Comparison of ENCODE assay signal across 21 mouse cellular contexts in genomic region chr4:89621260-89621659, GRCm38 (mm10). TPM values are rescaled to one million over a fixed set of nuclear protein-coding genes. Genes with fewer than 3 reads are reported as not detected.
DNase-seq lines count a peak whose midpoint lies in the region; ATAC-seq and TF ChIP-seq lines count a peak whose summit lies in the region.
"Had no signal": no experiment of that assay in that cellular context is flagged by ENCODE, and none has a peak within 500 bp of the region (broad histone marks: within the 10 kb centered on the region; RNA-seq: fewer than 3 reads in every experiment).

No protein-coding gene starts in this region.

- H3K4me1 ChIP-seq in forebrain, embryonic 16.5 days (replicated peaks; ENCODE audit: control insufficient read depth, insufficient read depth, low read length) = no peaks in the 10 kb centered on the region
- no peaks in the 10 kb centered on the region for H3K4me1 ChIP-seq in forebrain, embryonic 11.5 days (replicated peaks; ENCODE audit: control insufficient read depth, insufficient read depth, low read length)
- H3K4me1 ChIP-seq in midbrain, embryonic 13.5 days (replicated peaks) = no peaks in the 10 kb centered on the region; the same call in 1 of the 2 replicates
- H3K4me1 ChIP-seq in midbrain, embryonic 15.5 days = no peaks in the 10 kb centered on the region
- H3K4me1 ChIP-seq: embryonic facial prominence, embryonic 10.5 days; hindbrain, embryonic 10.5 days had no signal

- no peak for TF ChIP-seq POLR2A in brain, embryonic 14.5 days (IDR thresholded peaks at IDR 0.05; ENCODE audit: borderline replicate concordance, extremely low read depth, insufficient read depth, insufficient read length, poor library complexity, severe bottlenecking)

- no peaks in the 10 kb centered on the region for H3K9me3 ChIP-seq in forebrain, embryonic 16.5 days (ENCODE audit: control insufficient read depth, low read length)
- no peaks in the 10 kb centered on the region for H3K9me3 ChIP-seq in forebrain, embryonic 11.5 days (ENCODE audit: control insufficient read depth, low read length)
- no peaks in the 10 kb centered on the region for H3K9me3 ChIP-seq in midbrain, embryonic 13.5 days
- no peaks in the 10 kb centered on the region for H3K9me3 ChIP-seq in midbrain, embryonic 15.5 days
- H3K9me3 ChIP-seq: embryonic facial prominence, embryonic 10.5 days; hindbrain, embryonic 10.5 days had no signal

- H3K9ac ChIP-seq in forebrain, embryonic 16.5 days (replicated peaks; ENCODE audit: low read depth, low read length) = no peak overlapping the region
- H3K9ac ChIP-seq in forebrain, embryonic 11.5 days (ENCODE audit: low read length) = no peak overlapping the region
- H3K9ac ChIP-seq in midbrain, embryonic 13.5 days (replicated peaks) = no peak overlapping the region
- H3K9ac ChIP-seq in midbrain, embryonic 15.5 days = no peak overlapping the region
- H3K9ac ChIP-seq: hindbrain, embryonic 14.5 days had no signal

- 39% methylated on average over 7 of the region's 7 CpGs for WGBS in forebrain, embryonic 16.5 days
- WGBS in forebrain, embryonic 11.5 days = 55% methylated on average over 7 of the region's 7 CpGs
- 42% methylated on average over 7 of the region's 7 CpGs for WGBS in midbrain, embryonic 13.5 days
- WGBS in midbrain, embryonic 15.5 days = 40% methylated on average over 7 of the region's 7 CpGs

- 0 out of 2 replicates have a peak, but pooled peaks have one; percentile 54 for ATAC-seq in forebrain, embryonic 16.5 days
- ATAC-seq in forebrain, embryonic 11.5 days (replicated peaks; ENCODE audit: low FRiP score) = no peak
- no peak for ATAC-seq in midbrain, embryonic 13.5 days
- ATAC-seq in midbrain, embryonic 15.5 days (replicated peaks) = no peak
- ATAC-seq: activated CD4-positive, CD25-positive, alpha-beta regulatory T cell, adult 4 months; intestine, embryonic 16.5 days; Patski had no signal

- no peak overlapping the region for H3K4me3 ChIP-seq in forebrain, embryonic 16.5 days (replicated peaks; ENCODE audit: low read length)
- no peak overlapping the region for H3K4me3 ChIP-seq in forebrain, embryonic 11.5 days (ENCODE audit: low read depth, low read length)
- H3K4me3 ChIP-seq in midbrain, embryonic 13.5 days (replicated peaks) = no peak overlapping the region
- no peak overlapping the region for H3K4me3 ChIP-seq in midbrain, embryonic 15.5 days
- H3K4me3 ChIP-seq: embryonic facial prominence, embryonic 10.5 days; hindbrain, embryonic 10.5 days had no signal

- H3K4me2 ChIP-seq in forebrain, embryonic 16.5 days (ENCODE audit: low read length) = no peak overlapping the region
- no peak overlapping the region for H3K4me2 ChIP-seq in forebrain, embryonic 11.5 days (ENCODE audit: low read depth, low read length, severe bottlenecking)
- H3K4me2 ChIP-seq in midbrain, embryonic 13.5 days (replicated peaks) = no peak overlapping the region
- H3K4me2 ChIP-seq in midbrain, embryonic 15.5 days = no peak overlapping the region
- H3K4me2 ChIP-seq: hindbrain, embryonic 14.5 days had no signal

- H3K27me3 ChIP-seq in forebrain, embryonic 16.5 days (replicated peaks; ENCODE audit: control insufficient read depth, insufficient read depth, low read length) = no peaks in the 10 kb centered on the region
- no peaks in the 10 kb centered on the region for H3K27me3 ChIP-seq in forebrain, embryonic 11.5 days (ENCODE audit: control insufficient read depth, insufficient read depth, low read length)
- H3K27me3 ChIP-seq in midbrain, embryonic 13.5 days = no peaks in the 10 kb centered on the region
- H3K27me3 ChIP-seq in midbrain, embryonic 15.5 days (replicated peaks) = no peaks in the 10 kb centered on the region
- H3K27me3 ChIP-seq: CH12.LX, Patski had no signal

- H3K27ac ChIP-seq in forebrain, embryonic 16.5 days (ENCODE audit: low read length) = no peak overlapping the region
- H3K27ac ChIP-seq in forebrain, embryonic 11.5 days (ENCODE audit: low read depth, low read length) = no peak overlapping the region
- H3K27ac ChIP-seq in midbrain, embryonic 13.5 days = 0 out of 2 replicates have a peak overlapping the region, but pooled peaks have one; percentile 1
- no peak overlapping the region for H3K27ac ChIP-seq in midbrain, embryonic 15.5 days
- H3K27ac ChIP-seq: embryonic facial prominence, embryonic 10.5 days; hindbrain, embryonic 10.5 days; hindbrain, embryonic 14.5 days had no signal

- no peak for DNase-seq in forebrain, embryonic 11.5 days (ENCODE audit: low spot score)
- DNase-seq in layer of hippocampus, adult 9-11 months = peak; percentile 1
- no peak for DNase-seq in layer of hippocampus, postnatal 25 days (ENCODE audit: extremely low spot score in 1 of 2, low spot score in 1 of 2)
- DNase-seq in brain, embryonic 14.5 days (ENCODE audit: low read depth) = peak; percentile 64
- DNase-seq in heart, postnatal 10 days = no peak
- DNase-seq: adrenal gland, postnatal 14 days; cerebellum, adult 2 months; cerebellum, postnatal 10 days; gastrocnemius, postnatal 36 days; heart, postnatal 14 days had no signal

- intact Hi-C loops in heart, postnatal 10 days (cut with DNase I) = no loop called here

- no peaks in the 10 kb centered on the region for H3K36me3 ChIP-seq in forebrain, embryonic 16.5 days (ENCODE audit: control insufficient read depth, insufficient read depth)
- no peaks in the 10 kb centered on the region for H3K36me3 ChIP-seq in forebrain, embryonic 11.5 days (ENCODE audit: control insufficient read depth, insufficient read depth, low read length)
- no peaks in the 10 kb centered on the region for H3K36me3 ChIP-seq in midbrain, embryonic 13.5 days
- H3K36me3 ChIP-seq in midbrain, embryonic 15.5 days (replicated peaks) = no peaks in the 10 kb centered on the region
- H3K36me3 ChIP-seq: embryonic facial prominence, embryonic 10.5 days; hindbrain, embryonic 10.5 days had no signal

- TF ChIP-seq CTCF in brain, embryonic 14.5 days (IDR thresholded peaks at IDR 0.05; ENCODE audit: borderline replicate concordance, extremely low read depth, insufficient read depth, insufficient read length) = no peak

RNA-seq across cellular contexts. Expression of gene Dmrta1, which starts 58.0 kb away (rescaled TPM):
- 0.32 and 0.41 TPM in 2 replicates for polyA plus RNA-seq in forebrain, embryonic 16.5 days (2015; fragmentation: Nextera tagmentation; extraction: Ambion mirVana)
- 20.4 and 21.7 TPM in 2 replicates for polyA plus RNA-seq in forebrain, embryonic 11.5 days (2014; fragmentation: Nextera tagmentation; extraction: Ambion mirVana)
- under 1 TPM; 0.44 to 0.63 TPM for total RNA-seq in layer of hippocampus, postnatal 25 days (2021)
- 0.48 and 0.69 TPM in 2 replicates for polyA plus RNA-seq in midbrain, embryonic 13.5 days (2015; fragmentation: Nextera tagmentation; extraction: Ambion mirVana)
- polyA plus RNA-seq in midbrain, embryonic 15.5 days (2015; fragmentation: Nextera tagmentation; extraction: Ambion mirVana) = 0.27 and 0.37 TPM in 2 replicates
- 1.1 and 1.3 TPM in 2 replicates for polyA plus RNA-seq in brain, embryonic 14.5 days (2012; rRNA removed)
- not detected for total RNA-seq in heart, postnatal 10 days (2021)
- total RNA-seq: CH12.LX; gastrocnemius, adult 8-10 months; gastrocnemius, postnatal 36 days; heart, postnatal 14 days had no signal

Comparison
In these comparisons a context has a peak if more than half of its experiments do, and no peak if none do; other contexts are left out.
1. DNase-seq: peak in layer of hippocampus, adult 9-11 months (single experiment) and brain, embryonic 14.5 days (single experiment); none in forebrain, embryonic 11.5 days (single experiment), layer of hippocampus, postnatal 25 days (0 of 2) and heart, postnatal 10 days (0 of 2).